Mouse (Mus musculus): Measurements from ENCODE around the gene Pappa2. TPM values are rescaled to one million over a fixed set of nuclear protein-coding genes. Genes with fewer than 3 reads are reported as not detected.

Pappa2 gene
- polyA plus RNA-seq, 2 experiments, result 0.07 to 0.08 TPM

GRCm38 (mm10) chr1:158852836-158853567, 127.3 kb downstream of the Pappa2 start:
- TF ChIP-seq EP300 (IDR thresholded peaks at IDR 0.05; ENCODE audit: low read depth) (no peak), CTCF (IDR thresholded peaks at IDR 0.05; ENCODE audit: low read depth) (no peak)
- no peaks in the 10 kb centered on the region for H3K4me1 ChIP-seq (replicated peaks; ENCODE audit: control insufficient read depth in 2 of 2, insufficient read depth in 2 of 2, low read length in 1 of 2)
- WGBS (ENCODE audit: insufficient replicate concordance), result 64% methylated on average over 14 of the region's 14 CpGs
- H3K9me3 ChIP-seq (ENCODE audit: control insufficient read depth, low read length), result no peaks in the 10 kb centered on the region
- H3K27ac ChIP-seq, result no peak overlapping the region
- H3K4me2 ChIP-seq (ENCODE audit: low read depth), result no peak overlapping the region
- H3K36me3 ChIP-seq (replicated peaks; ENCODE audit: control insufficient read depth, insufficient read depth, low read depth), result no peaks in the 10 kb centered on the region
- H3K27me3 ChIP-seq (ENCODE audit: control insufficient read depth, insufficient read depth, low read length), result no peaks in the 10 kb centered on the region
- no peak for ATAC-seq (ENCODE audit: insufficient read depth)
- DNase-seq (ENCODE audit: low read depth in 3 of 3, low spot score in 3 of 3), result no peak
- no peak overlapping the region for H3K4me3 ChIP-seq (ENCODE audit: insufficient read depth in 1 of 2, low read depth in 2 of 2, low read length in 2 of 2)
- no peak overlapping the region for H3K9ac ChIP-seq (replicated peaks)

GRCm38 (mm10) chr1:158850459-158850858, 129.8 kb downstream of the Pappa2 start:
- Histone ChIP-seq H3K9me3 (ENCODE audit: control insufficient read depth, low read length) (no peaks in the 10 kb centered on the region), H3K27ac (no peak overlapping the region), H3K4me3 (ENCODE audit: insufficient read depth in 1 of 2, low read depth in 2 of 2, low read length in 2 of 2) (no peak overlapping the region), H3K4me2 (ENCODE audit: low read depth) (no peak overlapping the region), H3K27me3 (ENCODE audit: control insufficient read depth, insufficient read depth, low read length) (no peaks in the 10 kb centered on the region), H3K9ac (replicated peaks) (no peak overlapping the region), H3K36me3 (replicated peaks; ENCODE audit: control insufficient read depth, insufficient read depth, low read depth) (no peaks in the 10 kb centered on the region), H3K4me1 (replicated peaks; ENCODE audit: control insufficient read depth in 2 of 2, insufficient read depth in 2 of 2, low read length in 1 of 2) (no peaks in the 10 kb centered on the region)
- DNase-seq (ENCODE audit: low read depth in 3 of 3, low spot score in 3 of 3), result no peak
- TF ChIP-seq EP300 (IDR thresholded peaks at IDR 0.05; ENCODE audit: low read depth) (no peak), CTCF (IDR thresholded peaks at IDR 0.05; ENCODE audit: low read depth) (no peak)
- WGBS (ENCODE audit: insufficient replicate concordance), result 57% methylated on average over 3 of the region's 3 CpGs
- ATAC-seq (ENCODE audit: insufficient read depth), result no peak

DNA sequence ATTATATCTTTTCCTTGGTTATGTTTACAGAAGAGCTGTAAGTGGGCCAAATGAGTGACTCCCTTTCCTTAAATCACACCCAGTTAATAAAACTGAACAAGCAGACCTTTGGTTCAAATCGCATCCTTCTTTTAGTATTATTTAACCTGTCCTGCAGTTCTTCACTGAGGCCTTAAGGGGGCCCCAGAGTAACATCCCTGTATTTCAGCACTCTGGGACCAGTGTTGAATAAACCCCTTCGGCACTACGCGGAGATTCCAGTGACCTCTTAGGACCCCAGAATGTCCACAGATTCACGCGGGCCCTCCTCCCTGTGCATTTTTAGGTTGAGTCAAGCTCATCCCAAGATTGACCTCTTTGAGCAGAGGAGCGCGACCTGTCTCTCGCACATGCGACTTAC, 135.7 kb downstream of the Pappa2 start:
- Histone ChIP-seq H3K27me3 (ENCODE audit: control insufficient read depth, insufficient read depth, low read length) (no peaks in the 10 kb centered on the region), H3K9me3 (ENCODE audit: control insufficient read depth, low read length) (no peaks in the 10 kb centered on the region), H3K4me1 (replicated peaks; ENCODE audit: control insufficient read depth in 2 of 2, insufficient read depth in 2 of 2, low read length in 1 of 2) (no peaks in the 10 kb centered on the region), H3K9ac (replicated peaks) (no peak overlapping the region), H3K36me3 (replicated peaks; ENCODE audit: control insufficient read depth, insufficient read depth, low read depth) (no peaks in the 10 kb centered on the region), H3K27ac (no peak overlapping the region), H3K4me3 (ENCODE audit: insufficient read depth in 1 of 2, low read depth in 2 of 2, low read length in 2 of 2) (no peak overlapping the region), H3K4me2 (ENCODE audit: low read depth) (no peak overlapping the region)
- ATAC-seq (ENCODE audit: insufficient read depth), result no peak
- WGBS (ENCODE audit: insufficient replicate concordance), result 51% methylated on average over 10 of the region's 10 CpGs
- no peak for DNase-seq (ENCODE audit: low read depth in 3 of 3, low spot score in 3 of 3)
- TF ChIP-seq EP300 (IDR thresholded peaks at IDR 0.05; ENCODE audit: low read depth), result no peak
- no peak for TF ChIP-seq CTCF (IDR thresholded peaks at IDR 0.05; ENCODE audit: low read depth)

- H3K4me2 ChIP-seq (ENCODE audit: low read depth), result no peak overlapping the region
- no peak overlapping the region for H3K9ac ChIP-seq (replicated peaks)
- H3K27ac ChIP-seq, result no peak overlapping the region
- no peak for TF ChIP-seq CTCF (IDR thresholded peaks at IDR 0.05; ENCODE audit: low read depth)
- no peak for TF ChIP-seq EP300 (IDR thresholded peaks at IDR 0.05; ENCODE audit: low read depth)
- no peaks in the 10 kb centered on the region for H3K27me3 ChIP-seq (ENCODE audit: control insufficient read depth, insufficient read depth, low read length)
- DNase-seq (ENCODE audit: low read depth in 3 of 3, low spot score in 3 of 3) (no peak), ATAC-seq (ENCODE audit: insufficient read depth) (no peak)
- H3K9me3 ChIP-seq (ENCODE audit: control insufficient read depth, low read length), result no peaks in the 10 kb centered on the region
- 56% methylated on average over 4 of the region's 4 CpGs for WGBS (ENCODE audit: insufficient replicate concordance)
- H3K4me1 ChIP-seq (replicated peaks; ENCODE audit: control insufficient read depth in 2 of 2, insufficient read depth in 2 of 2, low read length in 1 of 2), result no peaks in the 10 kb centered on the region
- no peaks in the 10 kb centered on the region for H3K36me3 ChIP-seq (replicated peaks; ENCODE audit: control insufficient read depth, insufficient read depth, low read depth)
- H3K4me3 ChIP-seq (ENCODE audit: insufficient read depth in 1 of 2, low read depth in 2 of 2, low read length in 2 of 2), result no peak overlapping the region
Observed at GRCm38 (mm10) chr1:158837151-158837550, 143.1 kb downstream of the Pappa2 start.

DNA sequence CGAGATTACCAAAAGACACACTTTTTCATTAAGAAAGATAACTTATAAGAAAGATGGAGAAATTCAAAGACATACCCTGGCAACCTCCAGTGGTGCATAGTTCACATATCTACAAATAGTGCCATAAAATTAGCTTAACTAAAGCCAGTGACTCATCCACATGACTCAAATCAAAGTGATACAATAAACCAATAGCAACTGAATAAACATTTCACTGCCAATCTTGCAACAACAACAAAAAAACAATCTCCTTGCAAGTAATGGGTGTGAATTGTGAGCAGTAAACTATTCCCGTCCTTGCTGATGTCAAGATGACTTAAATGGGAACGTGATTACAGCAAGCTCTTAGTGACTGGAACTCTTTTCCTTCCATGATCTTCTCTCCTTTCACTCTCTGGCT, 150.1 kb downstream of the Pappa2 start:
- DNase-seq (ENCODE audit: low read depth in 3 of 3, low spot score in 3 of 3) (no peak), ATAC-seq (ENCODE audit: insufficient read depth) (no peak)
- Histone ChIP-seq H3K9me3 (ENCODE audit: control insufficient read depth, low read length) (no peaks in the 10 kb centered on the region), H3K4me3 (ENCODE audit: insufficient read depth in 1 of 2, low read depth in 2 of 2, low read length in 2 of 2) (no peak overlapping the region), H3K27ac (no peak overlapping the region), H3K36me3 (replicated peaks; ENCODE audit: control insufficient read depth, insufficient read depth, low read depth) (no peaks in the 10 kb centered on the region), H3K4me1 (replicated peaks; ENCODE audit: control insufficient read depth in 2 of 2, insufficient read depth in 2 of 2, low read length in 1 of 2) (no peaks in the 10 kb centered on the region), H3K27me3 (ENCODE audit: control insufficient read depth, insufficient read depth, low read length) (no peaks in the 10 kb centered on the region), H3K9ac (replicated peaks) (no peak overlapping the region), H3K4me2 (ENCODE audit: low read depth) (no peak overlapping the region)
- WGBS (ENCODE audit: insufficient replicate concordance), result 47% methylated on average over 3 of the region's 3 CpGs
- TF ChIP-seq EP300 (IDR thresholded peaks at IDR 0.05; ENCODE audit: low read depth) (no peak), CTCF (IDR thresholded peaks at IDR 0.05; ENCODE audit: low read depth) (no peak)

Measured in liver, embryonic 14.5 days (tissue).